Mouse (Mus musculus): ENCODE measurements around the gene Grid1. TPM values are rescaled to one million over a fixed set of nuclear protein-coding genes. Genes with fewer than 3 reads are reported as not detected.
A peak's percentile ranks its signal among the peaks of the same experiment; 100 is the strongest.

The Grid1 gene
- total and polyA plus RNA-seq, 2 experiments from 2014 or later: 9.2 to 28.3 TPM

- Histone ChIP-seq H3K27ac (ENCODE audit: low read depth, low read length) (no peak overlapping the region), H3K9ac (no peak overlapping the region), H3K4me1 (ENCODE audit: insufficient read depth) (0 out of 2 replicates have a peak, but pooled peaks cover 5% of the 10 kb centered on the region), H3K4me3 (ENCODE audit: low read depth, low read length) (no peak overlapping the region), H3K9me3 (ENCODE audit: low read length) (no peaks in the 10 kb centered on the region), H3K4me2 (ENCODE audit: low read depth) (no peak overlapping the region), H3K27me3 (ENCODE audit: insufficient read depth, low read length) (no peaks in the 10 kb centered on the region), H3K36me3 (ENCODE audit: insufficient read depth) (no peaks in the 10 kb centered on the region)
- 83% methylated on average over 7 of the region's 7 CpGs for WGBS
- no peak for ATAC-seq
- no peak for TF ChIP-seq CTCF (IDR thresholded peaks at IDR 0.05; ENCODE audit: low read depth)
- DNase-seq: no peak
These were observed 186.8 kb downstream of the Grid1 start for GRCm38 (mm10) chr14:35006736-35007135.

- Histone ChIP-seq H3K36me3 (ENCODE audit: insufficient read depth) (no peaks in the 10 kb centered on the region), H3K4me2 (ENCODE audit: low read depth) (0 out of 2 replicates have a peak overlapping the region, but pooled peaks have one; percentile 1), H3K27me3 (ENCODE audit: insufficient read depth, low read length) (no peaks in the 10 kb centered on the region), H3K27ac (ENCODE audit: low read depth, low read length) (no peak overlapping the region), H3K4me1 (ENCODE audit: insufficient read depth) (0 out of 2 replicates have a peak, but pooled peaks cover 5% of the 10 kb centered on the region), H3K4me3 (ENCODE audit: low read depth, low read length) (no peak overlapping the region), H3K9ac (no peak overlapping the region), H3K9me3 (ENCODE audit: low read length) (no peaks in the 10 kb centered on the region)
- ATAC-seq: peak; percentile 67
- no peak for DNase-seq
- no peak for TF ChIP-seq CTCF (IDR thresholded peaks at IDR 0.05; ENCODE audit: low read depth)
- 25% methylated on average over 3 of the region's 3 CpGs for WGBS
These were observed 188.8 kb downstream of the Grid1 start for GRCm38 (mm10) chr14:35008674-35009073.

GRCm38 (mm10) chr14:35009074-35009473, 189.2 kb downstream of the Grid1 start:
- WGBS: 16% methylated on average over 9 of the region's 9 CpGs
- 0 out of 2 replicates have a peak overlapping the region, but pooled peaks have one; percentile 1 for H3K4me2 ChIP-seq (ENCODE audit: low read depth)
- H3K4me1 ChIP-seq (ENCODE audit: insufficient read depth): 0 out of 2 replicates have a peak, but pooled peaks cover 5% of the 10 kb centered on the region
- ATAC-seq (peak; percentile 47; the same call in 1 of the 2 replicates), DNase-seq (peak; percentile 10)
- no peak for TF ChIP-seq CTCF (IDR thresholded peaks at IDR 0.05; ENCODE audit: low read depth)
- no peaks in the 10 kb centered on the region for H3K36me3 ChIP-seq (ENCODE audit: insufficient read depth)
- no peak overlapping the region for H3K4me3 ChIP-seq (ENCODE audit: low read depth, low read length)
- no peak overlapping the region for H3K9ac ChIP-seq
- H3K27ac ChIP-seq (ENCODE audit: low read depth, low read length): no peak overlapping the region
- H3K27me3 ChIP-seq (ENCODE audit: insufficient read depth, low read length): no peaks in the 10 kb centered on the region
- no peaks in the 10 kb centered on the region for H3K9me3 ChIP-seq (ENCODE audit: low read length)

- H3K9me3 ChIP-seq (ENCODE audit: low read length): no peaks in the 10 kb centered on the region
- H3K27me3 ChIP-seq (ENCODE audit: insufficient read depth, low read length): 0 out of 2 replicates have a peak, but pooled peaks cover 3% of the 10 kb centered on the region
- 93% methylated on average over 8 of the region's 8 CpGs for WGBS
- peak; percentile 24; the same call in 1 of the 2 replicates for TF ChIP-seq CTCF (IDR thresholded peaks at IDR 0.05; ENCODE audit: low read depth)
- no peaks in the 10 kb centered on the region for H3K36me3 ChIP-seq (ENCODE audit: insufficient read depth)
- H3K27ac ChIP-seq (ENCODE audit: low read depth, low read length): no peak overlapping the region
- H3K4me2 ChIP-seq (ENCODE audit: low read depth): no peak overlapping the region
- no peak overlapping the region for H3K9ac ChIP-seq
- DNase-seq (no peak), ATAC-seq (no peak)
- no peak overlapping the region for H3K4me3 ChIP-seq (ENCODE audit: low read depth, low read length)
- H3K4me1 ChIP-seq (ENCODE audit: insufficient read depth): no peaks in the 10 kb centered on the region
These were observed 206.8 kb downstream of the Grid1 start for GRCm38 (mm10) chr14:35026686-35027085.

GRCm38 (mm10) chr14:35027501-35028140, 207.7 kb downstream of the Grid1 start:
- Histone ChIP-seq H3K9me3 (ENCODE audit: low read length) (no peaks in the 10 kb centered on the region), H3K9ac (no peak overlapping the region), H3K4me1 (ENCODE audit: insufficient read depth) (no peaks in the 10 kb centered on the region), H3K36me3 (ENCODE audit: insufficient read depth) (no peaks in the 10 kb centered on the region), H3K4me2 (ENCODE audit: low read depth) (no peak overlapping the region), H3K27ac (ENCODE audit: low read depth, low read length) (no peak overlapping the region), H3K4me3 (ENCODE audit: low read depth, low read length) (no peak overlapping the region), H3K27me3 (ENCODE audit: insufficient read depth, low read length) (0 out of 2 replicates have a peak, but pooled peaks cover 3% of the 10 kb centered on the region)
- DNase-seq: peak; percentile 59
- no peak for TF ChIP-seq CTCF (IDR thresholded peaks at IDR 0.05; ENCODE audit: low read depth)
- peak; percentile 67 for ATAC-seq
- 43% methylated on average over 11 of the region's 11 CpGs for WGBS

GRCm38 (mm10) chr14:35029626-35030025, 209.7 kb downstream of the Grid1 start:
- 94% methylated on average over 2 of the region's 2 CpGs for WGBS
- no peak for DNase-seq

GRCm38 (mm10) chr14:35030271-35030670, 210.4 kb downstream of the Grid1 start:
- WGBS: 81% methylated on average over 2 of the region's 2 CpGs
- no peaks in the 10 kb centered on the region for H3K36me3 ChIP-seq (ENCODE audit: insufficient read depth)
- no peak for TF ChIP-seq CTCF (IDR thresholded peaks at IDR 0.05; ENCODE audit: low read depth)
- no peak overlapping the region for H3K4me2 ChIP-seq (ENCODE audit: low read depth)
- H3K9me3 ChIP-seq (ENCODE audit: low read length): no peaks in the 10 kb centered on the region
- no peaks in the 10 kb centered on the region for H3K4me1 ChIP-seq (ENCODE audit: insufficient read depth)
- H3K9ac ChIP-seq: no peak overlapping the region
- 0 out of 2 replicates have a peak, but pooled peaks cover 3% of the 10 kb centered on the region for H3K27me3 ChIP-seq (ENCODE audit: insufficient read depth, low read length)
- no peak overlapping the region for H3K4me3 ChIP-seq (ENCODE audit: low read depth, low read length)
- no peak for ATAC-seq
- H3K27ac ChIP-seq (ENCODE audit: low read depth, low read length): no peak overlapping the region
- no peak for DNase-seq

More at GRCm38 (mm10) chr14:35029626-35030025, 209.7 kb downstream of the Grid1 start:
- no peaks in the 10 kb centered on the region for H3K4me1 ChIP-seq (ENCODE audit: insufficient read depth)
- TF ChIP-seq CTCF (IDR thresholded peaks at IDR 0.05; ENCODE audit: low read depth): no peak
- H3K9me3 ChIP-seq (ENCODE audit: low read length): no peaks in the 10 kb centered on the region
- H3K4me2 ChIP-seq (ENCODE audit: low read depth): no peak overlapping the region
- no peaks in the 10 kb centered on the region for H3K36me3 ChIP-seq (ENCODE audit: insufficient read depth)
- ATAC-seq: no peak
- H3K4me3 ChIP-seq (ENCODE audit: low read depth, low read length): no peak overlapping the region
- H3K27me3 ChIP-seq (ENCODE audit: insufficient read depth, low read length): 0 out of 2 replicates have a peak, but pooled peaks cover 3% of the 10 kb centered on the region
- H3K9ac ChIP-seq: no peak overlapping the region
- H3K27ac ChIP-seq (ENCODE audit: low read depth, low read length): no peak overlapping the region
